Comparison of ENCODE assay signal across 19 mouse cellular contexts in the genomic region with DNA sequence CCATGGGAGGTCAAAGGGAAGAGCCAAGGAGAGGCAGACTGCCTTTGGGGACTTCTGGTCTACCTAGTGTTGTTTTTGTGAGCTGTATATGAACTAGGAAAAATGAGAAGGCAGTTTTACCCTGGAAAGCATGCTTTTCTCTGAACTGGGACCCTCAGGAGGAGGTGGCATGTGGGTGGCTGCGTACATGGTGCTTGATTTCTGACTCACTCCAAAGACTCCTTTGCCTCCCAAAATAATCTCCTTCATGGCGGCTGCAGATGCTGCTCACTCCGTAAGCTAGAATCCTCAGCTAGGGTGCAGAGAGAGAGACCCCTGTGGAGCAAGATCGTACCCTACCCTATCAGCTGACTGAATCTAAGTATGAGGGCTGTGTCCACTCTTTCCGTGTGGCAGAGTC.
DNase-seq lines count a peak whose midpoint lies in the region; ATAC-seq lines count a peak whose summit lies in the region.
"Had no signal": no experiment of that assay in that cellular context is flagged by ENCODE, and none has a peak within 500 bp of the region (broad histone marks: within the 10 kb centered on the region; RNA-seq: fewer than 3 reads in every experiment).

No protein-coding gene starts in this region.

- H3K4me3 ChIP-seq in midbrain, embryonic 14.5 days (replicated peaks; ENCODE audit: low read depth, low read length), result no peak overlapping the region
- H3K4me3 ChIP-seq: embryonic facial prominence, embryonic 12.5 days; heart, embryonic 12.5 days; hindbrain, embryonic 10.5 days; hindbrain, embryonic 15.5 days had no signal

- H3K9ac ChIP-seq in midbrain, embryonic 14.5 days (replicated peaks; ENCODE audit: low read length), result no peak overlapping the region
- H3K9ac ChIP-seq: embryonic facial prominence, embryonic 12.5 days; heart, embryonic 12.5 days; hindbrain, embryonic 15.5 days had no signal

- intact Hi-C loops in left cerebral cortex, postnatal 4 days (cut with DNase I), result no loop called here

- H3K27me3 ChIP-seq in midbrain, embryonic 14.5 days (ENCODE audit: control insufficient read depth, insufficient read depth, low read length), result no peaks in the 10 kb centered on the region
- H3K27me3 ChIP-seq: embryonic facial prominence, embryonic 12.5 days; heart, embryonic 12.5 days; hindbrain, embryonic 15.5 days; Patski had no signal

- H3K4me1 ChIP-seq in midbrain, embryonic 14.5 days (ENCODE audit: control insufficient read depth, insufficient read depth, low read length), result no peaks in the 10 kb centered on the region
- H3K4me1 ChIP-seq: embryonic facial prominence, embryonic 12.5 days; heart, embryonic 12.5 days; hindbrain, embryonic 10.5 days; hindbrain, embryonic 15.5 days had no signal

- peak; percentile 43 for DNase-seq in left cerebral cortex, adult 11 months (ENCODE audit: low spot score)
- DNase-seq in left cerebral cortex, postnatal 4 days, result no peak
- peak; percentile 49 for DNase-seq in right cerebral cortex, postnatal 25 days
- DNase-seq in right cerebral cortex, postnatal 4 days, result no peak
- DNase-seq in left cerebral cortex, adult 9 months (ENCODE audit: low spot score in 2 of 2), result peak; percentile 52 to 56
- peak; percentile 72 for DNase-seq in telencephalon, adult 2 months (ENCODE audit: low read depth, low spot score)
- DNase-seq in embryo, embryonic 11 days, result no peak
- no peak for DNase-seq in midbrain, embryonic 14.5 days
- DNase-seq: adrenal gland, postnatal 14 days; cerebellum, adult 2 months; cerebellum, postnatal 10 days; gastrocnemius, postnatal 25 days had no signal

- no peak overlapping the region for H3K4me2 ChIP-seq in midbrain, embryonic 14.5 days (ENCODE audit: low read length)
- H3K4me2 ChIP-seq: embryonic facial prominence, embryonic 12.5 days; heart, embryonic 12.5 days; hindbrain, embryonic 15.5 days had no signal

- 89% methylated on average over 5 of the region's 5 CpGs for WGBS in midbrain, embryonic 14.5 days

- no peaks in the 10 kb centered on the region for H3K36me3 ChIP-seq in midbrain, embryonic 14.5 days (ENCODE audit: control insufficient read depth, insufficient read depth, low read length)
- H3K36me3 ChIP-seq: embryonic facial prominence, embryonic 12.5 days; heart, embryonic 12.5 days; hindbrain, embryonic 10.5 days; hindbrain, embryonic 15.5 days had no signal

- ATAC-seq in midbrain, embryonic 14.5 days (ENCODE audit: low FRiP score, low TSS enrichment), result no peak
- ATAC-seq: activated CD4-positive, CD25-positive, alpha-beta regulatory T cell, adult 4 months; forebrain, embryonic 16.5 days; Patski had no signal

- H3K27ac ChIP-seq in midbrain, embryonic 14.5 days (replicated peaks; ENCODE audit: low read depth, low read length), result no peak overlapping the region
- H3K27ac ChIP-seq: embryonic facial prominence, embryonic 12.5 days; hindbrain, embryonic 10.5 days; hindbrain, embryonic 15.5 days had no signal

- no peaks in the 10 kb centered on the region for H3K9me3 ChIP-seq in midbrain, embryonic 14.5 days (ENCODE audit: control insufficient read depth, low read length)
- H3K9me3 ChIP-seq: embryonic facial prominence, embryonic 12.5 days; hindbrain, embryonic 15.5 days had no signal

Comparison
In these comparisons a context has a peak if more than half of its experiments do, and no peak if none do; other contexts are left out.
1. DNase-seq: peak in left cerebral cortex, adult 11 months (single experiment), right cerebral cortex, postnatal 25 days (single experiment), left cerebral cortex, adult 9 months (2 of 2) and telencephalon, adult 2 months (single experiment); none in left cerebral cortex, postnatal 4 days (single experiment), right cerebral cortex, postnatal 4 days (single experiment), embryo, embryonic 11 days (single experiment) and midbrain, embryonic 14.5 days (single experiment).